Mouse (Mus musculus) C2C12 (cell line): ENCODE measurements around the gene Glis3.

ENCODE experiments used
- CTCF ChIP-seq: IDR thresholded peaks from one replicate; pipeline ENCODE4 v1.5.1; 2011; ENCODE audit not compliant: control insufficient read depth, insufficient read depth, insufficient read length
- FOSL1 ChIP-seq: IDR thresholded peaks from one replicate; pipeline ENCODE4 v1.8.0; 2011; ENCODE audit warnings: mild to moderate bottlenecking, low read length; ENCODE audit not compliant: poor library complexity, insufficient read depth, severe bottlenecking
- MAX ChIP-seq: IDR thresholded peaks from one replicate; pipeline ENCODE4 v1.6.1; 2011; ENCODE audit warnings: mild to moderate bottlenecking, control low read depth
- MYOD1 ChIP-seq: IDR thresholded peaks from one replicate; pipeline ENCODE4 v1.6.1; 2011; ENCODE audit warnings: low read depth; ENCODE audit not compliant: control insufficient read depth, insufficient read length
- MYOG ChIP-seq: IDR thresholded peaks from one replicate; pipeline ENCODE4 v1.6.1; 2011; ENCODE audit not compliant: control insufficient read depth, insufficient read length; ENCODE audit errors: extremely low read depth

DNA sequence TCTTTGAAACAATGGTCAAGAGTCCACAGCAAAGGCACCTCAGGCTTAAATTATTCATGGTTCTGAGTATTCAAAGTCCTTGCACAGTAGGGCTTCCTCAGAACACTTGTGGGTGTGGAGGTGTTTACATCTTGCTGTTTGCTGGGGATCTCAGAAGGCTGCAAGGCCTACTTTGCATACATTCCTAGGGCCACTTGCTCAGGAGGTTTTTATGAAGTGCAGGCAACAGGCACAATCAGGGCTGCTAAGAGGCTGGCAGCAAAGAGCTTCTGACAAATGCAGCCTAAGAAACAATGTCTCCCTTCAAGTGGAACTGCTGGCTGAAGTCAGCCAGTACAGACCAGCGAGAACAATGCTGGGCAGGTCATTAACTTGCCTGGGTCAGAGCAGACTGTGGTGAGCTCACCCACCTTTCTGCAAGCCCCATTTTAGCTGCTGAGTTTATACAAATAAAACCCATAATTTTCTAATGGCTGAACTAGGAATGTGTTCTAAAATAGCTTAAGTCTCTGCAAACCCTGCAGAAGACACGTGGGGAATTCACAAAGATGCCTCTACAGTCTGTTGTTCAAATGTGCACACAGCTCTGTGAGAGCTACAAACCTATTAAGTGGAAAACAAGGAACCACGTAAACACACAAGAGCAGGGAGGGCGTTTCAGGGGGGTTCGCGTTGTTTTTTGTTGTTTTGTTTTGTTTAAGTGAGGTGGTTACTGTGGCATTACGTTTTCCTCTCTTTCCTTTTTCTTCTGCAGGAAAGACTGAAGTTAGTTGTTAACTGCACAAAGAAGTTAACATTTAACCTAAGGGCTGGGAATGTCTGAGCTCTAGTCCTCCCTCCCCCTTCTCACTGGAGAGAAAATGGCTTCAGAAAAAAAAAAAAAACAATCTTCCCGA is 118.8 kb downstream of the Glis3 start:
- TF ChIP-seq CTCF (no peak), MYOG (no peak), FOSL1 (no peak), MYOD1 (no peak), MAX (no peak)
